Mouse (Mus musculus) kidney, postnatal 0 days (tissue): ENCODE data around the gene Bmp10. TPM values are rescaled to one million over a fixed set of nuclear protein-coding genes. Genes with fewer than 3 reads are reported as not detected.

Source experiments
- ATAC-seq: fragments of 200-750 bp; cut with Nextera tagmentation; replicated peaks from 2 replicates; pipeline ENCODE4 v1.8.0; 2017; ENCODE audit warnings: low read depth, moderate number of reproducible peaks, moderate TSS enrichment, moderate library complexity; ENCODE audit not compliant: low FRiP score
- DNase-seq: peaks from one replicate; pipeline ENCODE4 v3.0.0-alpha.2; 2016; ENCODE audit warnings: low spot score
- H3K27ac ChIP-seq: fragments of 300-500 bp; sonication (generic); 2 replicates; pipeline ENCODE4 v1.5.1; 2014; ENCODE audit warnings: mild to moderate bottlenecking
- H3K27me3 ChIP-seq: fragments of 300-500 bp; sonication (generic); 2 replicates; pipeline ENCODE4 v1.6.1; 2014; ENCODE audit warnings: low read length, mixed read lengths; ENCODE audit not compliant: insufficient read depth
- H3K36me3 ChIP-seq: fragments of 300-500 bp; sonication (generic); 2 replicates; pipeline ENCODE4 v1.6.1; 2014; ENCODE audit warnings: low read length, mixed read lengths; ENCODE audit not compliant: insufficient read depth
- H3K4me1 ChIP-seq: fragments of 300-500 bp; sonication (generic); replicated peaks from 2 replicates; pipeline ENCODE4 v1.6.1; 2014; ENCODE audit warnings: antibody characterized with exemption, low read length, mixed read lengths; ENCODE audit not compliant: insufficient read depth
- H3K4me2 ChIP-seq: fragments of 300-500 bp; sonication (generic); 2 replicates; pipeline ENCODE4 v1.6.1; 2014; ENCODE audit warnings: mild to moderate bottlenecking, low read length, moderate library complexity, mixed read lengths
- H3K4me3 ChIP-seq: fragments of 300-500 bp; sonication (generic); replicated peaks from 2 replicates; pipeline ENCODE4 v1.5.1; 2014; ENCODE audit warnings: low read depth, low read length
- H3K9ac ChIP-seq: fragments of 300-500 bp; sonication (generic); 2 replicates; pipeline ENCODE4 v1.6.1; 2014; ENCODE audit warnings: low read depth, low read length
- H3K9me3 ChIP-seq: fragments of 300-500 bp; sonication (generic); replicated peaks from 2 replicates; pipeline ENCODE4 v1.6.1; 2016; ENCODE audit warnings: low read length, inconsistent platforms, mixed read lengths
- CTCF ChIP-seq: IDR thresholded peaks from 2 replicates; pipeline ENCODE4 v1.5.1; 2016; ENCODE audit warnings: antibody characterized with exemption, low read depth, mild to moderate bottlenecking, moderate library complexity
- WGBS: fragments of 180-500 bp; shearing (Covaris S2); extraction: QIAGEN DNeasy Blood & Tissue Kit; methylation state at CpG from one replicate; pipeline ENCODE4 v1.1.7; 2014; 5-methylcytosine and 5-hydroxymethylcytosine counted together
- polyA plus RNA-seq: library from polyadenylated mRNA; unstranded; fragments of >200 nt; fragmentation: Nextera tagmentation; extraction: Ambion mirVana; gene quantifications from 2 replicates; pipeline ENCODE4 v1.2.1, GENCODE M21; 2015

Bmp10 gene
- polyA plus RNA-seq, result not detected in 2 replicates

GRCm38 (mm10) chr6:87428487-87429044, at the start of gene Bmp10:
Gene Bmp10 (plus strand): TSS chr6:87428994.
- ATAC-seq (no peak), DNase-seq (no peak)
- Histone ChIP-seq H3K9ac (no peak within 1 kb of the TSS), H3K36me3 (no peaks in the 10 kb centered on the region), H3K4me3 (no peak within 1 kb of the TSS), H3K4me2 (no peak within 1 kb of the TSS), H3K4me1 (no peaks in the 10 kb centered on the region), H3K9me3 (no peaks in the 10 kb centered on the region), H3K27ac (no peak within 1 kb of the TSS), H3K27me3 (no peaks in the 10 kb centered on the region)
- no peak for TF ChIP-seq CTCF
- WGBS, result 56% methylated on average over 7 of the region's 7 CpGs

- H3K36me3 ChIP-seq, result no peaks in the 10 kb centered on the region
- H3K9me3 ChIP-seq, result no peaks in the 10 kb centered on the region
- DNase-seq (peak; percentile 69), ATAC-seq (no peak)
- TF ChIP-seq CTCF, result peak; percentile 58
- H3K4me1 ChIP-seq, result no peaks in the 10 kb centered on the region
- H3K27ac ChIP-seq, result no peak overlapping the region
- peak overlapping the region; percentile 17; the same call in 1 of the 2 replicates for H3K4me3 ChIP-seq
- 0 out of 2 replicates have a peak overlapping the region, but pooled peaks have one; percentile 0 for H3K9ac ChIP-seq
- no peaks in the 10 kb centered on the region for H3K27me3 ChIP-seq
- WGBS, result 11% methylated on average over 24 of the region's 24 CpGs
- H3K4me2 ChIP-seq, result peak overlapping the region; percentile 52
These were observed 44.7 kb upstream of the Bmp10 start for GRCm38 (mm10) chr6:87383926-87384691.

- DNase-seq (peak; percentile 59), ATAC-seq (no peak)
- Histone ChIP-seq H3K9me3 (no peaks in the 10 kb centered on the region), H3K9ac (no peak overlapping the region), H3K36me3 (no peaks in the 10 kb centered on the region), H3K4me1 (no peaks in the 10 kb centered on the region), H3K27me3 (no peaks in the 10 kb centered on the region), H3K4me3 (no peak overlapping the region), H3K27ac (no peak overlapping the region), H3K4me2 (peak overlapping the region; percentile 52; the same call in 1 of the 2 replicates)
- no peak for TF ChIP-seq CTCF
- WGBS, result 54% methylated on average over 6 of the region's 6 CpGs
These were observed 44.0 kb upstream of the Bmp10 start for GRCm38 (mm10) chr6:87384761-87385160.

GRCm38 (mm10) chr6:87386203-87386602, 42.6 kb upstream of the Bmp10 start:
- ATAC-seq (no peak), DNase-seq (peak; percentile 89)
- Histone ChIP-seq H3K4me2 (no peak overlapping the region), H3K27ac (no peak overlapping the region), H3K4me1 (no peaks in the 10 kb centered on the region), H3K9me3 (no peaks in the 10 kb centered on the region), H3K36me3 (no peaks in the 10 kb centered on the region), H3K27me3 (no peaks in the 10 kb centered on the region), H3K4me3 (no peak overlapping the region), H3K9ac (no peak overlapping the region)
- 12% methylated on average over 7 of the region's 7 CpGs for WGBS
- TF ChIP-seq CTCF, result peak; percentile 96

GRCm38 (mm10) chr6:87386681-87387080, 42.1 kb upstream of the Bmp10 start:
- no peak overlapping the region for H3K4me2 ChIP-seq
- no peak for DNase-seq
- H3K9me3 ChIP-seq, result no peaks in the 10 kb centered on the region
- H3K4me3 ChIP-seq, result no peak overlapping the region
- H3K27me3 ChIP-seq, result no peaks in the 10 kb centered on the region
- H3K36me3 ChIP-seq, result no peaks in the 10 kb centered on the region
- no peak overlapping the region for H3K9ac ChIP-seq
- 81% methylated on average over 10 of the region's 10 CpGs for WGBS
- ATAC-seq, result no peak
- H3K4me1 ChIP-seq, result no peaks in the 10 kb centered on the region
- no peak overlapping the region for H3K27ac ChIP-seq
- TF ChIP-seq CTCF, result no peak

- ATAC-seq, result no peak
- no peak within 1 kb of the TSS for H3K27ac ChIP-seq
- TF ChIP-seq CTCF, result no peak
- H3K4me3 ChIP-seq, result no peak within 1 kb of the TSS
- H3K4me1 ChIP-seq, result 0 out of 2 replicates have a peak, but pooled peaks cover under 1% of the 10 kb centered on the region
- H3K9ac ChIP-seq, result no peak within 1 kb of the TSS
- DNase-seq, result no peak
- WGBS, result 41% methylated on average over 7 of the region's 7 CpGs
- H3K9me3 ChIP-seq, result no peaks in the 10 kb centered on the region
- H3K36me3 ChIP-seq, result no peaks in the 10 kb centered on the region
- no peak within 1 kb of the TSS for H3K4me2 ChIP-seq
- no peaks in the 10 kb centered on the region for H3K27me3 ChIP-seq
These were observed 39.9 kb upstream of the Bmp10 start, which contains the start of gene Gkn3 for GRCm38 (mm10) chr6:87388877-87389276. Gene Gkn3 (minus strand): TSS chr6:87388935.
